In the genomic region with DNA sequence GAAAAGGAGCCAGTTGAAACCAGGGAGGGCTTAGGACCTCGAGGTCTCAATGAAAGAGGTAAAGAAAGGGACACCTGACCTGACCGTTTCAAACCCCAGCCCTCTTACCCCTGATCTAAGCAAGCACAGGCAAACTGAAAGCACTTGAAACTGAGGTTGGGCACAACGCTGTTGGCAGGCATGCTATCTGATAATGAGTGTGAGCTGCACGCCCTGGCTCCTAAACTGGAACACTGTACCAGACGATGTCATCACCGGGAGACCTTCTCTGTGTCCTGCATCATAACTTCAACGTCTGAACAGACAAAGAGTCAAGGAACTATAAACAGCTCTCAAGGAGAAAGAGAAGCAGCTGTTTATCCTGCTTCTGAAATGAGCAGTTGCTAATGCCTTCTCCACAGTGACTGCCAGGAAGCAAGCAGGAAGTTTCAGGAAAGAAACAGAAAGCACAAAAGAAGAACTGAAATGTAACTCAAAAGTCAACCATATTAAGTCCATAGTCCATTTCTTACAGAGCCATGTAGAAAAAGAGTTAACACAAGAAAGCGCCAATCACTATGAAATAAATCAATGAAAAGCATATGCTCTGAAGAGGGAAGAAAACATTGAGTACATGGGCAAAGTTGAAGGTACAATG, we compare ENCODE assay signal across 9 mouse cellular contexts.
DNase-seq lines count a peak whose midpoint lies in the region; ATAC-seq and TF ChIP-seq lines count a peak whose summit lies in the region.
"Had no signal": no experiment of that assay in that cellular context is flagged by ENCODE, and none has a peak within 500 bp of the region (broad histone marks: within the 10 kb centered on the region; RNA-seq: fewer than 3 reads in every experiment).

No protein-coding gene starts in this region.

- H3K36me3 ChIP-seq in heart, postnatal 0 days (replicated peaks; ENCODE audit: control insufficient read depth, insufficient read depth, low read length) = no peaks in the 10 kb centered on the region
- H3K36me3 ChIP-seq: hindbrain, embryonic 13.5 days had no signal

- TF ChIP-seq POLR2A in bone marrow, adult 2 months (IDR thresholded peaks at IDR 0.05; ENCODE audit: borderline replicate concordance, control insufficient read depth, low read depth, low read length) = no peak

- no peaks in the 10 kb centered on the region for H3K27me3 ChIP-seq in heart, postnatal 0 days (ENCODE audit: control insufficient read depth, insufficient read depth, low read length)
- H3K27me3 ChIP-seq: hindbrain, embryonic 13.5 days had no signal

- ATAC-seq in heart, postnatal 0 days (ENCODE audit: insufficient read depth, low read depth) = peak; percentile 84

- 0 out of 2 replicates have a peak overlapping the region, but pooled peaks have one; percentile 26 for H3K9ac ChIP-seq in heart, postnatal 0 days (replicated peaks; ENCODE audit: low read depth, low read length)
- H3K9ac ChIP-seq: hindbrain, embryonic 13.5 days had no signal

- TF ChIP-seq EP300 in heart, postnatal 0 days (IDR thresholded peaks at IDR 0.05; ENCODE audit: low read depth) = no peak

- 0 out of 2 replicates have a peak, but pooled peaks cover 2% of the 10 kb centered on the region for H3K4me1 ChIP-seq in bone marrow, adult 2 months (ENCODE audit: control insufficient read depth, insufficient read depth, low read length)
- H3K4me1 ChIP-seq in heart, postnatal 0 days (ENCODE audit: control insufficient read depth, insufficient read depth) = no peaks in the 10 kb centered on the region
- H3K4me1 ChIP-seq: hindbrain, embryonic 13.5 days had no signal

- DNase-seq in embryo, embryonic 10 days (ENCODE audit: low spot score) = peak; percentile 8
- no peak for DNase-seq in embryo, embryonic 9.5 days (ENCODE audit: extremely low spot score)
- peak; percentile 69 for DNase-seq in heart, postnatal 0 days (ENCODE audit: low spot score)
- DNase-seq in lung, postnatal 14 days = peak; percentile 29
- DNase-seq in spleen, adult 12 weeks (ENCODE audit: low spot score) = no peak
- DNase-seq in testis, postnatal 14 days (ENCODE audit: low spot score) = no peak
- DNase-seq in embryo, embryonic 10.5 days (ENCODE audit: low spot score) = no peak

- peak overlapping the region; percentile 54 for H3K4me2 ChIP-seq in heart, postnatal 0 days (ENCODE audit: low read depth, low read length)
- H3K4me2 ChIP-seq: hindbrain, embryonic 13.5 days had no signal

- no peak for TF ChIP-seq CTCF in bone marrow, adult 2 months (IDR thresholded peaks at IDR 0.05; ENCODE audit: control insufficient read depth, insufficient read depth, low read length)
- no peak for TF ChIP-seq CTCF in heart, postnatal 0 days (IDR thresholded peaks at IDR 0.05; ENCODE audit: low read depth)

- WGBS in bone marrow, adult 2 months = 15% methylated on average over 8 of the region's 8 CpGs
- 14% methylated on average over 8 of the region's 8 CpGs for WGBS in heart, postnatal 0 days

- H3K4me3 ChIP-seq in bone marrow, adult 2 months (replicated peaks; ENCODE audit: control insufficient read depth, low read depth, low read length) = peak overlapping the region; percentile 7
- peak overlapping the region; percentile 30 for H3K4me3 ChIP-seq in heart, postnatal 0 days (ENCODE audit: low read depth, low read length)
- H3K4me3 ChIP-seq: hindbrain, embryonic 13.5 days had no signal

- H3K9me3 ChIP-seq in heart, postnatal 0 days (replicated peaks; ENCODE audit: control insufficient read depth, low read length) = no peaks in the 10 kb centered on the region
- H3K9me3 ChIP-seq: hindbrain, embryonic 13.5 days had no signal

- H3K27ac ChIP-seq in bone marrow, adult 2 months (ENCODE audit: control insufficient read depth, insufficient read depth, low read depth, low read length, poor library complexity) = no peak overlapping the region
- H3K27ac ChIP-seq in heart, postnatal 0 days (ENCODE audit: low read depth) = peak overlapping the region; percentile 43
- H3K27ac ChIP-seq: hindbrain, embryonic 13.5 days had no signal

Comparison
In these comparisons a context has a peak if more than half of its experiments do, and no peak if none do; other contexts are left out.
1. DNase-seq: peak in embryo, embryonic 10 days (single experiment), heart, postnatal 0 days (single experiment) and lung, postnatal 14 days (single experiment); none in embryo, embryonic 9.5 days (single experiment), spleen, adult 12 weeks (single experiment), testis, postnatal 14 days (single experiment) and embryo, embryonic 10.5 days (single experiment).